Mouse (Mus musculus) gastrocnemius, adult 8-10 months (tissue): ENCODE measurements at regions not wholly inside any gene's neighbourhood (a gene's known extent, or its start where the extent isn't known, plus 50 kb on each side); places are given as distances from the start of the nearest gene placed in this dataset.

Experiments used
- DNase-seq, 2 experiments: peaks; one replicate each; pipeline ENCODE4 v3.0.0; 2022; ENCODE audit warnings: low spot score in 2 of 2

GRCm38 (mm10) chr9:85126541-85126940 is 186.0 kb upstream of the Gm11114 start:
- DNase-seq = no peak

- DNase-seq = no peak
Measured at GRCm38 (mm10) chr9:85127107-85127506, 185.5 kb upstream of the Gm11114 start.

- no peak for DNase-seq
Measured at GRCm38 (mm10) chr9:85134900-85135299, 177.7 kb upstream of the Gm11114 start.

- no peak for DNase-seq
Measured at GRCm38 (mm10) chr9:85136715-85137582, 175.6 kb upstream of the Gm11114 start.

GRCm38 (mm10) chr9:85139891-85140290 is 172.7 kb upstream of the Gm11114 start:
- DNase-seq = no peak

- DNase-seq = no peak
Measured at GRCm38 (mm10) chr9:85144363-85144762, 168.2 kb upstream of the Gm11114 start.

- DNase-seq = no peak
Measured at GRCm38 (mm10) chr9:85165632-85166031, 146.9 kb upstream of the Gm11114 start.

GRCm38 (mm10) chr9:85167243-85167642 is 145.3 kb upstream of the Gm11114 start:
- DNase-seq = no peak

GRCm38 (mm10) chr9:85174431-85174830 is 138.1 kb upstream of the Gm11114 start:
- no peak for DNase-seq

GRCm38 (mm10) chr9:85201202-85201601 is 111.4 kb upstream of the Gm11114 start:
- DNase-seq = no peak

GRCm38 (mm10) chr9:85224870-85225269 is 87.7 kb upstream of the Gm11114 start:
- no peak for DNase-seq
